Mouse (Mus musculus) liver, adult 2 months (tissue): Measurements from ENCODE around the gene Pomt2. TPM values are rescaled to one million over a fixed set of nuclear protein-coding genes. Genes with fewer than 3 reads are reported as not detected.
A peak's percentile ranks its signal among the peaks of the same experiment; 100 is the strongest.

ENCODE experiments used
- DNase-seq: peaks from one replicate; pipeline ENCODE4 v3.0.0-alpha.2; 2011; ENCODE audit warnings: low read depth, low spot score; ENCODE audit errors: extremely low read depth
- H3K27ac ChIP-seq: fragments of 200-500 bp; replicated peaks from 2 replicates; pipeline ENCODE4 v1.5.1; 2012; ENCODE audit warnings: low read depth, mild to moderate bottlenecking, control low read depth, inconsistent platforms, low read length; ENCODE audit not compliant: insufficient read depth
- H3K27me3 ChIP-seq: fragments of 200-500 bp; 2 replicates; pipeline ENCODE4 v1.6.1; 2012; ENCODE audit warnings: mild to moderate bottlenecking, moderate library complexity, low read length, inconsistent platforms; ENCODE audit not compliant: control insufficient read depth, insufficient read depth
- H3K36me3 ChIP-seq: fragments of 200-500 bp; 2 replicates; pipeline ENCODE4 v1.6.1; 2012; ENCODE audit warnings: low read length, inconsistent platforms; ENCODE audit not compliant: control insufficient read depth, insufficient read depth
- H3K4me1 ChIP-seq: fragments of 200-500 bp; 2 replicates; pipeline ENCODE4 v1.6.1; 2011; ENCODE audit warnings: low read length; ENCODE audit not compliant: control insufficient read depth, insufficient read depth
- H3K4me3 ChIP-seq: fragments of 200-500 bp; 2 replicates; pipeline ENCODE4 v1.5.1; 2011; ENCODE audit warnings: low read depth, mild to moderate bottlenecking, control low read depth, low read length, moderate library complexity; ENCODE audit not compliant: insufficient read depth
- H3K79me2 ChIP-seq: fragments of 200-500 bp; 2 replicates; pipeline ENCODE4 v1.6.1; 2012; ENCODE audit warnings: inconsistent platforms, mild to moderate bottlenecking, low read length, moderate library complexity; ENCODE audit not compliant: control insufficient read depth, insufficient read depth
- H3K9ac ChIP-seq: fragments of 200-500 bp; 2 replicates; pipeline ENCODE4 v1.6.1; 2012; ENCODE audit warnings: low read depth, mild to moderate bottlenecking, control low read depth, inconsistent platforms, low read length
- CTCF ChIP-seq: fragments of 200-500 bp; IDR thresholded peaks from 2 replicates; pipeline ENCODE4 v1.5.1; 2011; ENCODE audit warnings: low read depth, low read length, control low read depth
- POLR2A ChIP-seq: fragments of 200-500 bp; IDR thresholded peaks from 2 replicates; pipeline ENCODE4 v1.6.1; 2011; ENCODE audit warnings: low read length, control low read depth; ENCODE audit not compliant: insufficient read depth; ENCODE audit errors: extremely low read depth
- whole genome bisulfite sequencing: fragments of 180-500 bp; shearing (Covaris S2); methylation state at CpG from one replicate; pipeline ENCODE4 v1.1.7; 2018; 5-methylcytosine and 5-hydroxymethylcytosine counted together
- polyA plus RNA-seq: library from polyadenylated mRNA; depleted of rRNA; stranded (reverse); fragments of >200 nt; gene quantifications from 2 replicates; pipeline ENCODE4 v1.2.3, GENCODE M21; 2012
- total RNA-seq: library from RNA; depleted of rRNA; stranded (reverse); fragments of >200 nt; gene quantifications from 2 replicates; pipeline ENCODE4 v1.2.3, GENCODE M21; 2014

The Pomt2 gene
- total and polyA plus RNA-seq, 2 experiments, result 11.6 to 14.7 TPM

DNA sequence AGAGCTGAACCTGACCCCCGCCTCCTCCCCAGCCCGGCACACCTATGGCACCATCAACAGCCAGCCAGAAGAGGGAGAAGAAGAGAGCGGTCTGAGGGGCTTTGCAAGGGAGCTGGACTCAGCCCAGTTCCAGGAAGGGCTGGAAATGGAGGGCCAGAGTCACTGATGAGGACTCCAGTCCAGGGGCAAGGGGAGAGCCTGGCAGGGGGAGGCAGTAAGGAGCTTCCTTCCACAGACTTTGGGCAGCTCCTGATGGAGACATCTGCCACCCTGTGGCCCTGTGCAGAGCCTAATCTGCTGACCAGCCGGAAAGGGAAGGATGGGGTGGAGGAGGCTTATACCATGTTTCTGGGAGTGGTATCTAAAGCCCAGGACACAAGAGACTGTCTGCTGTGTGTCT, 58.5 kb downstream of the Pomt2 start:
- TF ChIP-seq POLR2A (no peak), CTCF (no peak)
- Histone ChIP-seq H3K9ac (no peak overlapping the region), H3K27ac (no peak overlapping the region), H3K27me3 (no peaks in the 10 kb centered on the region), H3K4me1 (no peaks in the 10 kb centered on the region; the same call in 1 of the 2 replicates), H3K79me2 (no peaks in the 10 kb centered on the region), H3K4me3 (no peak overlapping the region), H3K36me3 (no peaks in the 10 kb centered on the region)
- DNase-seq, result no peak
- 81% methylated on average over 4 of the region's 4 CpGs for WGBS

DNA sequence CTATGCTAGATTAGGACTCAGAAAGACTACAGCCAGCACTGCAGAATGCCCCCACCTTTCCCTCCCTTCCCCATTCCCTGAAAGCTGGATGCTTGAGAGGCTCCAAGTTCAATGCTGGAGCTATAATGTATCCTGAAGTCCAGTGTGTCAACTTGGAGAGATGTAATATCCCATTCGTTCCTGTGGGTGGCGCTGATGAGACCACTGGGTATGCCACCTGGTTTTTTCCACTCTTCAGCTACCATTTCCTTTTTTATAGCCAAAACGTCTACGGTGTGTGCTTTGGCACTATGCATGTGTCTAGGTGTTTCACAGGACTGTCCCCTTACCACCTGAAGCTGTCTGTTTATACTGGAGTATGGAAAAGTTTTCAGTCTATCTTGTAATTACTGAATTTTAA, 59.4 kb downstream of the Pomt2 start:
- 41% methylated on average over 4 of the region's 4 CpGs for WGBS
- no peak overlapping the region for H3K27ac ChIP-seq
- H3K36me3 ChIP-seq, result no peaks in the 10 kb centered on the region
- DNase-seq, result no peak
- no peaks in the 10 kb centered on the region for H3K79me2 ChIP-seq
- no peaks in the 10 kb centered on the region for H3K27me3 ChIP-seq
- H3K4me1 ChIP-seq, result no peaks in the 10 kb centered on the region; the same call in 1 of the 2 replicates
- TF ChIP-seq POLR2A, result no peak
- TF ChIP-seq CTCF, result peak; percentile 24; the same call in 1 of the 2 replicates
- H3K4me3 ChIP-seq, result no peak overlapping the region
- H3K9ac ChIP-seq, result no peak overlapping the region

DNA sequence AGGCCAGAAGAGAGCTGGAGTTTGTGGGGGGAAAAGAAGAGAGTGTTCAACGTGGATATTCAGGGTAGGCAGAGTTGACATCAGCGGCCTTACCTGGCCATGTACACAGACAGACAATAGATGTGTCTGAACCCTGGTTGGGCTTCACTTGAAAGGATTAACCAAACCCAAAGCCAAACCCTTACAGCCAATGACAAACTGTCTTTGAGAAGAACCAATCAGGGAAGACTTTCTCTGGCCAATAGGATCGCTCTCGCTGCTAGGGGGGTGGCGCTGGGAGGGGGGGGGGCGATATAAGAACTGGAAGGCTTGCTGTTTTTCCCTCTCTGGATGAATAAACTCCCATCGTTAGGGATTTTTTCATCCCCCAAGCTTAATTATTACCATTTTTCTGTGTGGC, 60.5 kb downstream of the Pomt2 start:
- 72% methylated on average over 7 of the region's 7 CpGs for WGBS
- H3K4me3 ChIP-seq, result no peak overlapping the region
- H3K27me3 ChIP-seq, result no peaks in the 10 kb centered on the region
- TF ChIP-seq CTCF (no peak), POLR2A (no peak)
- H3K27ac ChIP-seq, result no peak overlapping the region
- no peaks in the 10 kb centered on the region for H3K36me3 ChIP-seq
- no peaks in the 10 kb centered on the region; the same call in 1 of the 2 replicates for H3K4me1 ChIP-seq
- no peak for DNase-seq
- H3K79me2 ChIP-seq, result no peaks in the 10 kb centered on the region
- H3K9ac ChIP-seq, result no peak overlapping the region

DNA sequence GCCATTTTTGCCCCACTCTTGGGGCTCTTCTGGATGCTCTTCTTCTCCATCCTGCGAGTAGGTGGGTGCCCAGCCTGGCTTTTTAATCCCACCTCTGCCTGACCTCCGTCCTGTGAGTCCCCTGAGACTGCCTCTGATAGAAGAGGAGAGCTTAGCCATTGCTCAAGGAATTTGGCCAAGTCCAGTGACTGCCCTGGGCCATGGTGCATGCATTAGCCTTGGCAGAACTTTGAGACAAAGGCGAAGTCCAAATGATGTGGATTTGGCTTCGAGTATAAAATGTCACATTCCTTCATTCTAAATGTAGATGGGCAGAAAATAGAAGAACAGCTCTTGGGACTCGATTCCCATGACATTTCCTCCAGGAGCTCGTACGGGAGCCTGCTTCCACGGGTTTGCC, 65.0 kb downstream of the Pomt2 start:
- no peak overlapping the region for H3K4me3 ChIP-seq
- H3K9ac ChIP-seq, result no peak overlapping the region
- H3K27me3 ChIP-seq, result no peaks in the 10 kb centered on the region
- H3K27ac ChIP-seq, result no peak overlapping the region
- 72% methylated on average over 8 of the region's 8 CpGs for WGBS
- H3K79me2 ChIP-seq, result no peaks in the 10 kb centered on the region
- H3K36me3 ChIP-seq, result no peaks in the 10 kb centered on the region
- no peak for DNase-seq
- no peaks in the 10 kb centered on the region for H3K4me1 ChIP-seq
- TF ChIP-seq CTCF (no peak), POLR2A (no peak)

DNA sequence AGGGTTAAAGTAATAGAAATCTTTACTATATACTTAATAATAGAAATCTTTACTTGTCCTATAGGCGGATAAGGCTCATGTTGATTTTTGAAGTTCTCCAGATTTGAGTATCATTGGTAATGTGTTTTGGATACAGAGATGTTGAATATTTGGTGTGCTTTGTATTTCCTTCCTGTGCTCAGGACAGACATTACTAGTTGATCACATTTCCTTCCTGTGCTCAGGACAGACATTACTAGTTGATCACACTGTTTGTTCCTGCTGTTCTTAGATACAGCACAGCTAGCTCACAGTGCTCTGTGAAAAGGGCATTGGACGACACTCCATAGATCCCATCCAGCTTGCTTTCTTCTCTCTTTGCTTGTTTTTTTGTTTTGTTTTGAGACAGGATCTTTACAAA, 71.2 kb downstream of the Pomt2 start:
- no peak for TF ChIP-seq POLR2A
- no peak for TF ChIP-seq CTCF
- WGBS, result 93% methylated on average over 2 of the region's 2 CpGs

DNA sequence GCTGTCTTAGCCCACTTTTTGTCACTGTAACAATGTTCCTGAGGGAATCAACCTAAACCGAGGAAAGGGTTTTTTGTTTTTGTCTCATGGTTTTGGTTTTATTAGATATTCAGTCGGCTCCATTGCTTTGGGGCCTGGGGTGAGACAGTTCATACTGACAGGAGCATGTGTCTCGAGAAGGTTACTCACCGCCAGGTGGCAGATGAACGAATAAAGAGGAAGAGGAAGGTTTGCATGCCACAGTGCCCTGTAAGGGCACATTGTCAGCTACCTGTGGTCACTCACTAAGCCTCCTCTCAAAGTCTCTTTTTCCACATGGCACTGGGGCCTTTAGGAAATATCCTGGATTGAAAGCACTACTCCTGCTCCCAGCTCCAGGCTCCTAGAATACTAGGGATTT, 77.2 kb downstream of the Pomt2 start:
- Histone ChIP-seq H3K27ac (no peak overlapping the region), H3K9ac (no peak overlapping the region), H3K79me2 (no peaks in the 10 kb centered on the region), H3K36me3 (no peaks in the 10 kb centered on the region), H3K27me3 (no peaks in the 10 kb centered on the region), H3K4me3 (no peak overlapping the region), H3K4me1 (no peaks in the 10 kb centered on the region)
- WGBS, result 64% methylated on average over 5 of the region's 5 CpGs
- no peak for TF ChIP-seq POLR2A
- no peak for TF ChIP-seq CTCF
- DNase-seq, result no peak

More for the DNA sequence above, 71.2 kb downstream of the Pomt2 start:
- no peak overlapping the region for H3K27ac ChIP-seq
- no peak for DNase-seq
- no peak overlapping the region for H3K9ac ChIP-seq
- H3K4me1 ChIP-seq, result no peaks in the 10 kb centered on the region
- no peaks in the 10 kb centered on the region for H3K36me3 ChIP-seq
- H3K79me2 ChIP-seq, result no peaks in the 10 kb centered on the region
- H3K4me3 ChIP-seq, result no peak overlapping the region
- H3K27me3 ChIP-seq, result no peaks in the 10 kb centered on the region
